Mouse (Mus musculus) testis, postnatal 10 days (tissue): ENCODE data around the gene Ube2m.
"Not testable (repeated sequence)": the region's sequence is repeated elsewhere in the genome, so short reads cannot be mapped to it uniquely, and the experiment has no call there.

Source experiments
- DNase-seq: peaks from one replicate; pipeline ENCODE4 v3.0.0; 2021; ENCODE audit warnings: low spot score

The Ube2m gene

DNA sequence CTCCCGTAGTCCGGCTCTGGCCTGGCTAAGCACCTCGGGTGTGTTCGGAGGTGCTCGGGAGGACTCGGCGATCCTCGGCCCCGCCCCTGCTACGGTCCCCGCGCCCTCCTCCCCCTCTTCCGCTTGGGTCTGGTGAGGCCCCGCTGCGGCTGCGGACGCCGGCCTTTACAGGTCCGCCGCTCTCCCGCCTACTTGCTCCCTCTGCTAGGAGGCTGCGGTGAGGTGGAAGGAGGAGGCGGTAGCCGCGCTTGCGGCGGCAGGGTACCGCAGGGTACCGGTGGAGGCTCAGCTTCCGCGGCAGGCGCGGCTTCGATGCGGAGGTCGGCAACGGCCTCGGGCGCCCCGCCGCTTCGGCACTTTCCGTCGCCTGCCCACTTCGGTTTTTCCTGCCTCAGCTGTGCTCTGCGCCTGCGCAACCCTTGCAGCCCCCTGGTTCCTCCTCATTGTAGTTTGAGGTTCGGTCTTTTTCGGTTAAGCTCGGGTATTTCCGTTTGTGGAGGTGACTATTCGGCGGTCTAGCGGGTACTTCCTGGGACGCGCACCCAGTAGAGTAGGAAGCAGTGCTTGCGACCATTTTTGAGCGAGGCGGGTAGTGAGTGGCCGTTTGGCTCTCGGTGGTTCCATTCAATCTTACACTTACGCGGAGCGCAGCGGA is at the start of gene Ube2m:
Gene Ube2m, minus strand, starts transcription at position 375 of the 655 bp plus-strand sequence.
- DNase-seq: peak; percentile 99

- DNase-seq: no peak
Observed at GRCm38 (mm10) chr7:13072293-13072692, 34.2 kb upstream of the Ube2m start.

GRCm38 (mm10) chr7:13063399-13063798 is 25.3 kb upstream of the Ube2m start:
- DNase-seq: not testable (repeated sequence)

DNA sequence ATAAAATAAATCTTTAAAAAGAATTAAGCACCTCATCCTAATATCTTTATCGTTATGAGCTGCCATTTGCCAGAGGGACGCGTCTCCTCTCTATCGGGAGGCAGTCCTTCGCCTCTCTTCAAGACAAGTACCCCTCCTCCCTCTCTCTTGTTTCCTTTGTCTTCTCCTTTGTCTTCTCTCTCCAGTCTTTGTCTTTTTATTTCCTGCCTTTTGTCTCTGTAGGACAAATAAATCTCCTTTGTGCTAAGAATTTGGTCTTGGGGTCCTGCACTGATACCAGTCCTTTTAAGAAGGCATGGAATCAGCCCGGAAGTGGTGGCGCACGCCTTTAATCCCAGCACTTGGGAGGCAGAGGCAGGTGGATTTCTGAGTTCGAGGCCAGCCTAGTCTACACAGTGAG is 21.5 kb upstream of the Ube2m start:
- no peak for DNase-seq

DNA sequence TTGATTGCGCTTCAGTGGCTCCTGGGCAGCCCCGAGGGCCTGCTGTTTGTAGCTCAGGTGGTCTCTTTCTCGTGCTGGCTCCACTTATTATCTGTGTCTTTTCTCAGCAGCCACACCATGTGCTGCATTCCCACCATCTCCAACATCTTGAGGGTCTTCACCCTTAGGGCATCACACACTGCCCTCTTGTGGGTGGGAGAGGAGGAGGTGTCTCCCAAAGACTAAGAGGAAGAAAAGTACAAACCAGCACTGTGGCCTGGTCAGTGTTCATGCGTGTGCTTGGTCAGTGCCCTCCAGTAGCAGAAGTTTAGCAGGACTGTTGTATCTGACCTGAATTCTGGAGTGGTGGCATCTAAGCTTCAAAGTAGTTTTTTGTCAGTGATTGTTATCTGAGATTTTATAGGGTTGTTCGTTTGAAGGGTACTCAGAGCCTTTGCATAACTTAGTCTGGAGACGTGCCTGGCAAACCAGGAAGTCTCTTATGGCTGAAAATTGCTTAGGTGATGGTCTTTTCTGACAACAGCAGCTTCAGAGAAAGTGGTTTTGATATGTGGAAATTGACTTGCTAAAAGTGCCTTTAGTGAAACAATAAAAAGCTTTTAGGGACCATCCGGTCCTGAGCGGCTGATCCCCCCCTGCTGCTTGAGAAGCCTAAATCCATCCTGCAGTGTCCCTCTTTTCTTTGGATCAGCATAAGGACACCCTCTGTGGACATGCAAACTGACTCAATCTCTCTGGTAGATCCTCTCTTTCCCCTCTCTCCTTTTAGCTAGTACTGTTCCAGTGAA is 19.0 kb upstream of the Ube2m start:
- no peak for DNase-seq

- DNase-seq: peak; percentile 95
Observed at GRCm38 (mm10) chr7:13054287-13055010, 16.4 kb upstream of the Ube2m start, which contains the start of gene Mzf1. Gene Mzf1 (minus strand): TSS chr7:13054764.

- DNase-seq: no peak
Observed at GRCm38 (mm10) chr7:13053961-13054286, 15.8 kb upstream of the Ube2m start.

DNA sequence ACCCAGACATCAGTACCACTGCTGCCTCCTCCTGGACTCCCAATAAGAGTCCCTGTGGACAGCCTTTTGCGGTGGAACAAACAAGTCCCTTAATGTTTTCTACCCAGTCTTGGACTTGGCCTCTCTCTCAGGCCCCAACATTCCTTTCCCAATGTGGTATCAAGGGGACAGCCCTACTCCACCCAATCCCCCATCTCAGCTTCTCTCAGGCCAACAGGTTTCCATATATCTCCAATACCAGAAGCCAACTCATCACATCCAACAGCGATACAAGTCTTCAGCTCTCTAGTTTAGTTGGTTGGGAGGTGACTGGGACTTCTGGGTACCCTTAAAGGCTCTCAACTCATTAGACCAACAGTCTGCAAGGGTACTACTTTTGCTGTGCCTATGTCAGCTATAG is 15.4 kb upstream of the Ube2m start:
- DNase-seq: no peak

- DNase-seq: no peak
Observed at GRCm38 (mm10) chr7:13053001-13053400, 14.9 kb upstream of the Ube2m start.

DNA sequence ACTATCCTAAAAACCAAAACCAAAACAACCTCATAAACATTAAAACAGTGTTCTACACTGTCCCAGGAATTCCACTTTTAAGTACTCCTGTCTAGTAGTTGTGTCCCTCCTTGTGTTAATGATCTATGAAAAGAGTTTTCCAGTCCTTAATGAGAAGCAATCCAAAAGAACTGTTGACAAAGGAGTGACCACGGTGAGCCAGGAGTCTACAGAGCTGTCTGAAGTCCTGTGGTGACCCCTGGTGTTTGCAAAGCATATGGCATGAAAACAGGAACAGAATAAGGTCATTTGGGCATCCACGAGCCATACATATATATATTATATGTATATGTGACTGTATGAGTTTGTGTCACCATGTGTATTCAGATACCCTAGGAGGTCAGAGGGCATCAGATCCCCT is 8.0 kb upstream of the Ube2m start:
- peak; percentile 74 for DNase-seq

DNA sequence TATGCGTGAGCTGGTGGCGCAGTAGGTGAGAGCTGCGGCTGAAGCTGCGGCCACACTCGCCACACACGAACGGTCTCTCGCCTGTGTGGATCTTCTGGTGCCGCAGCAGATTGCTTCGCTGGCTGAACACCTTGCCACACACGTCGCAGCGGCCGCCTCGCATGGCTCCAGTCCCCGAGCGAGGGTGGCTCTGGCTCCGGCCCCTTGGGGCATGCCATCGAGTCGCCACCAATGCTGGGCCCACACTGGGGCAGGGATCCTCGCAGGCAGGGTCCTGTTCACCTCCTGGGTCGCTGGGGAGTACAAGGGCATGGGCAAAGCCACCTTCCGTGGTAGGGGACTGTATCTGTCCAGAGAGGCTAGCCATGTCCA is 6.2 kb upstream of the Ube2m start:
- no peak for DNase-seq

- peak; percentile 67 for DNase-seq
Observed at GRCm38 (mm10) chr7:13043445-13044253, 5.6 kb upstream of the Ube2m start.

GRCm38 (mm10) chr7:13043120-13043444 is 5.0 kb upstream of the Ube2m start:
- DNase-seq: no peak

- DNase-seq: no peak
Observed at GRCm38 (mm10) chr7:13042511-13042910, 4.4 kb upstream of the Ube2m start.

DNA sequence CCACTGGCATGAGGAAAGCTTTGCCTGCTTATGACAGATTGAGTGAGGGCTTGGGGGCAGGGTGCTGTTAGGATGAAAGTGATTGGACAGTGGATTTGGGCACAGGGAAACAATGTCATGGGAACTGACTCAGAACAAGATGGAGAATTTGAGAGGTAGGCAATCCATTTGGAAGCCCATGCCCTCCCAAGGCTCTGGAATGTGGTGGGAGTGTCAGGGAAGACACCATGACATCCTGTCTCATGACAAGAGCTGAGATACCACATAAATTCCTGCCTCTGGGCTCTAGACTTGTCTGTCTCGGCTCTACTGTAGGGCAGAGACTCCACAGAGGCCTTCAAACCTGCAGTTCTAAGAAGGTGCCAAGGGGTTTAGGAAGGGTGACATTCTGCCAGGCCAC is 3.2 kb upstream of the Ube2m start:
- no peak for DNase-seq

GRCm38 (mm10) chr7:13039181-13039580 is 1.1 kb upstream of the Ube2m start:
- no peak for DNase-seq

DNA sequence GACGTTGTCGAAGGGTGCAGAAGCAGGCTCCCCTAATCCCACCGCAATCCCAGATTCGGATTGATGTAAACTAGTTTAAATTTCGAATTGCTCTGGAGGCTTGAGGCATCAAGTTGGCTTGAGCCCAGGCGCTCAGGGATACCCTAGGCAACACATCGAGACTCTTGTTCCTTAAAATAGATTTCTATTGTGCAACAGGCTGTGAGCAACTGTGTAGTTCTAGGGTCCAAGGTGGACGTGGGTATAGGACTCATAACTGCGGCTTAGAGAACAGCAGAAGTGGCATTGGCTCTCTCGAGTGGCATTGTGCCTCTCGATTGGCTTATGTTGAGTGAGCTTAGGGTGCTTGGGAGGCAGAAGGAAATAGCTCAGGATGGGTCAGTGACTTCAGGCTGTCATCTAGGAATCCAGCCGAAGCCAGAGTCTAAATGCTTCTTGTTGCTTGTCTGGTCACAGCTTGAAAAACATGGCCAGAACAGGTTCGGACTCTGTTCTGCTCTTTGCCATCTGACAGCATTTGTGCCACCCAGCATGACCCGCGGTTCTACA is 620 bp upstream of the Ube2m start:
- DNase-seq: no peak

GRCm38 (mm10) chr7:13037366-13037765 is 709 bp downstream of the Ube2m start:
- DNase-seq: peak; percentile 76

DNA sequence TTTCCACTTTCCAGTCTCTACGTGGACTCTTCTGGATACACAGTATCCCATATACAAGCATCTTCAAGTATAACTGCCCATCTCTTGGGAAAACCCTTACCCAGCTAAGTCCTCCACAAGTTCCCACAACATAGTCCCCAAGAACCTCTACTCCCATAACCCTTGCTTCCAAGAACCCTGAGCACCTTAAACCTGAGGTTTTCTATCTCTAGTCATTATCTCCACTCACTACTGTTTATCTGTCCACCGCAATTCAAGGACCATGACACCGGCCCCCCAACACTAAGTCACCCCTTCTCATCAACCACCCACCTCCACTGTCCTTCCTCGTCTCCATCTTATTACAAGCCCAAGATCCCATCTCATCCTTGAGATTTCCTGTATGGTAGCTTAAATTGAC is 1.3 kb downstream of the Ube2m start:
- DNase-seq: no peak

DNA sequence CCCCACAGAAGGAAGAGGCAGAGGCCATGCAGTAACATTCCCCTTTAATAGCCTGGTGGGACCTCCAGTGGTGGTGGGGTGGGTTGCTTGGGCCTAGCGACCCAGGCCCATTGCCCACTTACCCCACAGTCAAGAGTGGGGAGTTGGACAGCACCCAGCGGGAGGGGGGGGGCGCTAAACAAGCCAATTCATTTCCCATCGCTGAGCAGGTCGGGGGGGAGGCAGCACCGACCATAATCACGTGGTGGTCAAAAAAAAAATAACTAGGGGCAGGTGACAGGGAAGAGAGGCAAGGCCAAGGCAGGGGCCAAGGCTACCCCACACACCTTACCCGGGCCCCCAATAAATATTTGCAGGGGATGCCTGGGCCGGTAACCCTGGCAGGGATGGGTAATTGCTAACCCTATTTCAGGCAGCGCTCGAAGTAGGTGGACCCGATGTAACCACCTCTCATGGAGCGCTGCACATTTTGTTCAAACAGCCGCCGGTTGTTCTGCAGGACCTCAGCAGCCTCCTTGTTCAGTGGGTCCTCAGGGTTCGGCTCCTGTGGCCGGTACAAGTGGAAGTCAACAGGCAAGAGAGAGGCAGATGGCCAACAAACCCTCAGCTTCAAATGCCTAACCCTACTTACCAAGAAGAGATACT is 2.7 kb downstream of the Ube2m start:
- DNase-seq: no peak

- peak; percentile 98 for DNase-seq
Observed at GRCm38 (mm10) chr7:13034148-13034977, 3.7 kb downstream of the Ube2m start, which contains the start of gene Chmp2a. Gene Chmp2a (minus strand): TSS chr7:13034807.
